Mouse (Mus musculus): Measurements from ENCODE around the gene Evpl.
"Not testable (repeated sequence)": the region's sequence is repeated elsewhere in the genome, so short reads cannot be mapped to it uniquely, and the experiment has no call there.

Evpl gene

DNA sequence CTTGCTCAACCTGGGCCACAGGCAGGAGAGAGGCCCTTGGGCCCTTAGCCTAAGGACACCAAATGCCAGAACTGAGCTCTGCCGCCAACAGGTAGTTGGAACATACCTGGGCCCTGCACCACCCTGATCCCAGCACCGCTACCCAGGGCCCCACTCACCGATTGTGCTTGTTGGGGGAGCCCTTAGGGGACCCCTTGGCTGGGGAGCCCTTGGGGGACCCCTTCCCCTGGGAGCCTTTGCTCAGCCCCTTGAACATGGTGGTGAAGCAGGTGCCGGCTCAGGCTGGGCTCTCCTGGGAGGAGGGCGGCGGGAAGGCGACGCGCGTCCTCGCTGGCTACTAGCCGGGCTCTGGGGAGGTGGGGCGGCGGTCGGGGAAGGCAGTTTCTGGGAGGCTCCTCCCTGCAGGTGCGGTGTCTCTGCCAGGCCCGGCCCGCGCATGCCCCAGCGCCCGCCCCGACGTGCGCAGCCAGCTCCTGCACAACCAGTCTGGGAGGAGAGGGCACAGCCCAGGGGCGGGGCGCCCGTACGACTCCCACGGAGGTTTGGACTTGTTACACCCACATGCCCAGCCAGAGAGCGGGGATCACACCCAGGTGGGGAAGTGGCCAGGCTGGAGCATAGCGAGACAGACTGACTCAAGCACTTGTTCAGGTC is at the start of gene Evpl:
Gene Evpl (minus strand): TSS at position 336 of the 654 bp plus-strand sequence.
- Histone ChIP-seq H3K36me3 (ENCODE audit: insufficient read depth, low read length) (0 out of 2 replicates have a peak, but pooled peaks cover 3% of the 10 kb centered on the region), H3K4me3 (replicated peaks; ENCODE audit: low read length) (peak within 1 kb of the TSS; percentile 71), H3K27me3 (ENCODE audit: insufficient read depth, low read length) (peaks cover 57% of the 10 kb centered on the region), H3K4me1 (replicated peaks; ENCODE audit: low read depth, low read length) (peaks cover 48% of the 10 kb centered on the region), H3K9me3 (ENCODE audit: low read length) (no peaks in the 10 kb centered on the region)
- TF ChIP-seq NANOG (IDR thresholded peaks at IDR 0.05; ENCODE audit: borderline replicate concordance, low read length) (no peak), CTCF (conservative IDR thresholded peaks at IDR 0.05; ENCODE audit: low read length) (no peak), POU5F1 (IDR thresholded peaks at IDR 0.05; ENCODE audit: borderline replicate concordance, low read length) (no peak)

- no peak for TF ChIP-seq NANOG (IDR thresholded peaks at IDR 0.05; ENCODE audit: borderline replicate concordance, low read length)
- no peak for TF ChIP-seq POU5F1 (IDR thresholded peaks at IDR 0.05; ENCODE audit: borderline replicate concordance, low read length)
- TF ChIP-seq CTCF (conservative IDR thresholded peaks at IDR 0.05; ENCODE audit: low read length) = no peak
- peaks cover 35% of the 10 kb centered on the region for H3K27me3 ChIP-seq (ENCODE audit: insufficient read depth, low read length)
- H3K36me3 ChIP-seq (ENCODE audit: insufficient read depth, low read length) = peaks cover 34% of the 10 kb centered on the region
- no peak overlapping the region for H3K4me3 ChIP-seq (replicated peaks; ENCODE audit: low read length)
- peaks cover 33% of the 10 kb centered on the region for H3K4me1 ChIP-seq (replicated peaks; ENCODE audit: low read depth, low read length)
- H3K9me3 ChIP-seq (ENCODE audit: low read length) = no peaks in the 10 kb centered on the region
Measured at GRCm38 (mm10) chr11:116287351-116287750, 49.5 kb upstream of the Evpl start.

DNA sequence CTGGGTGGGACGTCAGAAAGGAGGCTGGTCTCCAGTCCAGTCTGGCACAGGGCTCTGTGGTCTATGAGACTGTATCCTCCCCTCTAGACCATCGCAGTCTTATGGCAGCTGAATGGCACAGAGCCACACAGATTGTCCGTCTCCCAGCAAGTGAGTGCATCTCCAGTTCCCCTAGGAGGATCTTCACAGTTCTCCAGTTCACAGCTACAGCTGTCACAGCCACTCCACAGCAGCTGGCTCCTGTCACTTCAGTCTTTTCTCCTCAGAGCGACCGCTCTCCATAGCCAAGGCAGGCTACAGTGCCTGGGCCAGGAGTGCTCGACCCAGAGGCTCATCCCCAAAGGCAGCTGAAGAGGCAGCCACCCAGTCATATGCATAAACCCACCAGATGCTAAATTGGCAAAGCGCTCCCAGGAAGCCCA is 47.9 kb upstream of the Evpl start:
- H3K36me3 ChIP-seq (ENCODE audit: insufficient read depth, low read length) = peaks cover 27% of the 10 kb centered on the region
- H3K9me3 ChIP-seq (ENCODE audit: low read length) = no peaks in the 10 kb centered on the region
- no peak for TF ChIP-seq CTCF (conservative IDR thresholded peaks at IDR 0.05; ENCODE audit: low read length)
- no peak overlapping the region for H3K4me3 ChIP-seq (replicated peaks; ENCODE audit: low read length)
- peaks cover 48% of the 10 kb centered on the region for H3K4me1 ChIP-seq (replicated peaks; ENCODE audit: low read depth, low read length)
- peaks cover 51% of the 10 kb centered on the region for H3K27me3 ChIP-seq (ENCODE audit: insufficient read depth, low read length)

- peaks cover 53% of the 10 kb centered on the region for H3K4me1 ChIP-seq (replicated peaks; ENCODE audit: low read depth, low read length)
- H3K27me3 ChIP-seq (ENCODE audit: insufficient read depth, low read length) = peaks cover 65% of the 10 kb centered on the region
- no peak overlapping the region for H3K4me3 ChIP-seq (replicated peaks; ENCODE audit: low read length)
- TF ChIP-seq CTCF (conservative IDR thresholded peaks at IDR 0.05; ENCODE audit: low read length) (no peak), POU5F1 (IDR thresholded peaks at IDR 0.05; ENCODE audit: borderline replicate concordance, low read length) (no peak), NANOG (IDR thresholded peaks at IDR 0.05; ENCODE audit: borderline replicate concordance, low read length) (no peak)
- peaks cover 11% of the 10 kb centered on the region for H3K36me3 ChIP-seq (ENCODE audit: insufficient read depth, low read length)
- no peaks in the 10 kb centered on the region for H3K9me3 ChIP-seq (ENCODE audit: low read length)
Measured at GRCm38 (mm10) chr11:116283982-116284381, 46.1 kb upstream of the Evpl start.

DNA sequence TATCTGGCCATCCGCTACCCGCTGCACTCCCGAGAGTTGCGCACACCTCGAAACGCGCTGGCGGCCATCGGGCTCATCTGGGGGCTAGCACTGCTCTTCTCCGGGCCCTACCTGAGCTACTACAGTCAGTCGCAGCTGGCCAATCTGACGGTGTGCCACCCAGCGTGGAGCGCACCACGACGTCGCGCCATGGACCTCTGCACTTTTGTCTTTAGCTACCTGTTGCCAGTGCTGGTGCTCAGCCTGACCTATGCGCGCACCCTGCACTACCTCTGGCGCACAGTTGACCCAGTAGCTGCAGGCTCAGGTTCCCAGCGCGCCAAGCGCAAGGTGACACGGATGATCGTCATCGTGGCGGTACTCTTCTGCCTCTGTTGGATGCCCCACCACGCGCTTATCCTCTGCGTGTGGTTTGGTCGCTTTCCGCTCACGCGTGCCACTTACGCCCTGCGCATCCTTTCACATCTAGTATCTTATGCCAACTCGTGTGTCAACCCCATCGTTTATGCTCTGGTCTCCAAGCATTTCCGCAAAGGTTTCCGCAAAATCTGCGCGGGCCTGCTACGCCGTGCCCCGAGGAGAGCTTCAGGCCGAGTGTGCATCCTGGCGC is 45.1 kb upstream of the Evpl start:
- Histone ChIP-seq H3K36me3 (ENCODE audit: insufficient read depth, low read length) (peaks cover 4% of the 10 kb centered on the region; the same call in 1 of the 2 replicates), H3K4me3 (replicated peaks; ENCODE audit: low read length) (peak overlapping the region; percentile 76), H3K4me1 (replicated peaks; ENCODE audit: low read depth, low read length) (peaks cover 44% of the 10 kb centered on the region), H3K9me3 (ENCODE audit: low read length) (no peaks in the 10 kb centered on the region), H3K27me3 (ENCODE audit: insufficient read depth, low read length) (peaks cover 66% of the 10 kb centered on the region)
- TF ChIP-seq POU5F1 (IDR thresholded peaks at IDR 0.05; ENCODE audit: borderline replicate concordance, low read length) = no peak
- no peak for TF ChIP-seq NANOG (IDR thresholded peaks at IDR 0.05; ENCODE audit: borderline replicate concordance, low read length)
- no peak for TF ChIP-seq CTCF (conservative IDR thresholded peaks at IDR 0.05; ENCODE audit: low read length)

GRCm38 (mm10) chr11:116282089-116282488 is 44.2 kb upstream of the Evpl start:
- H3K27me3 ChIP-seq (ENCODE audit: insufficient read depth, low read length) = peaks cover 66% of the 10 kb centered on the region
- TF ChIP-seq POU5F1 (IDR thresholded peaks at IDR 0.05; ENCODE audit: borderline replicate concordance, low read length) = peak; percentile 50; the same call in 1 of the 2 replicates
- TF ChIP-seq CTCF (conservative IDR thresholded peaks at IDR 0.05; ENCODE audit: low read length) = no peak
- TF ChIP-seq NANOG (IDR thresholded peaks at IDR 0.05; ENCODE audit: borderline replicate concordance, low read length) = peak; percentile 11; the same call in 1 of the 2 replicates
- peak overlapping the region; percentile 76 for H3K4me3 ChIP-seq (replicated peaks; ENCODE audit: low read length)
- H3K9me3 ChIP-seq (ENCODE audit: low read length) = no peaks in the 10 kb centered on the region
- H3K36me3 ChIP-seq (ENCODE audit: insufficient read depth, low read length) = no peaks in the 10 kb centered on the region
- peaks cover 37% of the 10 kb centered on the region for H3K4me1 ChIP-seq (replicated peaks; ENCODE audit: low read depth, low read length)

- Histone ChIP-seq H3K4me3 (replicated peaks; ENCODE audit: low read length) (peak overlapping the region; percentile 76), H3K9me3 (ENCODE audit: low read length) (no peaks in the 10 kb centered on the region), H3K4me1 (replicated peaks; ENCODE audit: low read depth, low read length) (peaks cover 37% of the 10 kb centered on the region), H3K27me3 (ENCODE audit: insufficient read depth, low read length) (peaks cover 66% of the 10 kb centered on the region), H3K36me3 (ENCODE audit: insufficient read depth, low read length) (no peaks in the 10 kb centered on the region)
- TF ChIP-seq NANOG (IDR thresholded peaks at IDR 0.05; ENCODE audit: borderline replicate concordance, low read length) = no peak
- TF ChIP-seq CTCF (conservative IDR thresholded peaks at IDR 0.05; ENCODE audit: low read length) = no peak
- no peak for TF ChIP-seq POU5F1 (IDR thresholded peaks at IDR 0.05; ENCODE audit: borderline replicate concordance, low read length)
Measured at GRCm38 (mm10) chr11:116281671-116282070, 43.8 kb upstream of the Evpl start.

- Histone ChIP-seq H3K4me3 (replicated peaks; ENCODE audit: low read length) (peak within 1 kb of the TSS; percentile 76), H3K4me1 (replicated peaks; ENCODE audit: low read depth, low read length) (peaks cover 37% of the 10 kb centered on the region), H3K27me3 (ENCODE audit: insufficient read depth, low read length) (peaks cover 66% of the 10 kb centered on the region), H3K9me3 (ENCODE audit: low read length) (no peaks in the 10 kb centered on the region), H3K36me3 (ENCODE audit: insufficient read depth, low read length) (no peaks in the 10 kb centered on the region)
- TF ChIP-seq POU5F1 (IDR thresholded peaks at IDR 0.05; ENCODE audit: borderline replicate concordance, low read length) (no peak), CTCF (conservative IDR thresholded peaks at IDR 0.05; ENCODE audit: low read length) (no peak), NANOG (IDR thresholded peaks at IDR 0.05; ENCODE audit: borderline replicate concordance, low read length) (no peak)
Measured at GRCm38 (mm10) chr11:116280751-116281663, 43.1 kb upstream of the Evpl start, which contains the start of gene Galr2. Galr2 (plus strand) TSS chr11:116280939.

- H3K4me3 ChIP-seq (replicated peaks; ENCODE audit: low read length) = not testable (repeated sequence)
- H3K4me1 ChIP-seq (replicated peaks; ENCODE audit: low read depth, low read length) = peaks cover 42% of the 10 kb centered on the region
Measured at GRCm38 (mm10) chr11:116277184-116277583, 39.3 kb upstream of the Evpl start.

More at GRCm38 (mm10) chr11:116277184-116277583, 39.3 kb upstream of the Evpl start:
- H3K27me3 ChIP-seq (ENCODE audit: insufficient read depth, low read length) = peaks cover 29% of the 10 kb centered on the region
- H3K9me3 ChIP-seq (ENCODE audit: low read length); H3K36me3 ChIP-seq (ENCODE audit: insufficient read depth, low read length): not testable (repeated sequence)

Data from E14TG2a.4 (cell line).